Mouse (Mus musculus) thymus, postnatal 36 days (tissue): Measurements from ENCODE around the gene Fhit.

Source experiments
- DNase-seq, 2 experiments: peaks; one replicate each; pipeline ENCODE4 v3.0.0; 2022; ENCODE audit warnings: mixed read lengths in 2 of 2

Fhit gene

DNA sequence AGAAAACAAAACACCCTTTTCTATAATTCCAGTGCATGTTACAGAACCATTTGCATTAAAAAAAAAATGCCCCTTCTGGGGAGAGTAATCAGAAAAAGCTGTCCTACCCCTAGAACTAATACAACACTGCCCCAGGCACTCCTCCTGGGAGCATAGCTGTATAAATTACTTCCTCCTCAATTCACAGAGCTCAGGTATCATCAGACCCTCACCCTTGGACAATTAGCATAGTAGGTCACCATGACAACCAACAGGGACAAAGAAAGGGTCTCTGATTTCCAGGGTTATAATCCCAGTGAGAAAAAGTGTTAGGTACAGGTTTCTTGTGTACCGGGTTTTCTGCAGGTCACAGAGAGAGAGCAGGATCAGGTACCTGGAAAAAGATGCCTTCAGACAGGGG lies 654.3 kb downstream of the Fhit start:
- DNase-seq: no peak

DNA sequence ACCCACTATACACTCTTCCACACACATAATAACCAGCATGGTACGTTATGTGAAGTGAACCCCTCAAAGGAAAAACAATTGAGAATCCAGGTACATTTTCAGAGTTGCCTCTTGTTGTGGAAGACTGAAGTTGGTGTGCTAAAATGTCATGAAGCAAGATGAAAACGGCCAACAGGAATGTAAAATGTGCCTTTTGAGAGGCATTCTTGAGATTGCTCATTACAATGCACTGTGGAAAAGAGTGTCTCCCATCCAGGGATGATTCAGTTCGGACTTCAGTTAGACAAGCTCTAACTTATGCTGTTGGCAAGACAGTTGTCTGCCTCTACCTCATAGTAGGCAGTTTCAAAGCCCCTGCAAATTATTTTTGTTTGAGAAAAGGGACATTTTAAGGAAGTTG lies 676.0 kb downstream of the Fhit start:
- no peak for DNase-seq

DNA sequence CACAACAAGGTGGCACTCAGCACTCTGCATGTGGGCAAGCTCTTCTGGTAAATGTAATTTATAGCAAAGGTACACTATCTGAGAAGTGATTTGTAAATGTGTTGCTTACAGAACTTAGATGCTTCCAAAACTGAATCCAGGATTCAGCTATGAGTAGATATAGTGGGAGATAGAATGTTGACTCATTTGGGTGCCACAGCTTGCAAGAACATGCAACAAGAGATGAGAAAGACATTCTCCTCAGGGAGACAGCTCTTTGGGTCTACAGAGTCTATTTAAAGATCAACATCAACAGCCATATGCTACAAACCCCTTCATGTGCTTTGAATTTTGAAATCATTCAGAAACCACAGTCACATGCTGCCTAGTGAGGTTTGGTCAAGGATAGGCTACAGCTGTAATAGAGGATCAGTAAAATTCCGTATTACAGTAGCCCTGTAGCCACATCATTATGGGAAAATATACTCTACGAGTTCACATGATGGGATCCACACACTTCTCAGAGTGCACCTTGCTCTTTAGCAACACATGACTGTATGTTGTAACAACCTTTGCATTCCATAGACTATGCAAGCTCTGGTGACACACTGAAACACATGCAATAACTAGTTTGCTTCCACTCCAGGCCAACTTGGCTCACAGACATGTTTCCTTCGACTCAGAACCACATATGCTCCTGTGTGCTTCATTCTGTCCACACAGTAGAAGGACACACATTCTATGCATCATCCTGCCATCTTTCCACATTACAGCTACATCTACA lies 678.8 kb downstream of the Fhit start:
- no peak for DNase-seq

DNA sequence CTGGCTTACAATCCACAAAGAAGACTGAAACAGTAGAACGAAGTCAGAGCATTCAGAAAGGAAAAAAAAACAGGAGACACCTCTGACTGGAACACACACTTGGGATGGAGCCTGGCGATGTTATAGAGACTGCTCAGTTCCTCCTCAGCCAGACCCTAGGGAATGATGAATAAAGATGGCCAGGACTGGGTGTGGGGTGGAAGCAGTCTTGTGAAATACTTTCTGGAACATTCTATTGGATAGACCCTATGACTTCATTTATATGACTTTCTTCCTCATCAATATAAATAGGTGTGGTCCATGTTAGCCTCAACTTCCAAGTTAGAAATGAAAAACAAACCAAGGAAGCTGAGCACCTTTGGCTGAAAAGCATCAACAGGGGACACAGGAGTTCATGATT lies 680.5 kb downstream of the Fhit start:
- no peak for DNase-seq

DNA sequence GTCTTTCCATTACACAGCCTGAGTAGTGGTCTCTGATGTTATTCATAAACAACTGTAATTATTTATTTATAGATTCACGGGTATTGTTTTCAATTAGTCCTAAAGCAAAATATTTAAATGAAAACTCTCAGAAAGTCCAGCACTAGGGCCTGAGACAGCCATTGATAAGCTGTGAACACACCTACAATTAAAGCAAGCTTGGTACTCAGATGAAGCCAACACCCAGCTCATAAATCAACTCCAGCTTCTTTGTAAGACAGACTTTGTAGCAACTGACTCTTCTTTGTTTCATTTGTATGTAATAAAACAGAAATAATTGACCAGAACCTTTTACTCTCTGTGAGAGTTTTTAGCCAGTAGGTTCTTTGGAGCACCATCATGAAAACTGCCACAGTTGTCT lies 681.2 kb downstream of the Fhit start:
- DNase-seq: no peak

DNA sequence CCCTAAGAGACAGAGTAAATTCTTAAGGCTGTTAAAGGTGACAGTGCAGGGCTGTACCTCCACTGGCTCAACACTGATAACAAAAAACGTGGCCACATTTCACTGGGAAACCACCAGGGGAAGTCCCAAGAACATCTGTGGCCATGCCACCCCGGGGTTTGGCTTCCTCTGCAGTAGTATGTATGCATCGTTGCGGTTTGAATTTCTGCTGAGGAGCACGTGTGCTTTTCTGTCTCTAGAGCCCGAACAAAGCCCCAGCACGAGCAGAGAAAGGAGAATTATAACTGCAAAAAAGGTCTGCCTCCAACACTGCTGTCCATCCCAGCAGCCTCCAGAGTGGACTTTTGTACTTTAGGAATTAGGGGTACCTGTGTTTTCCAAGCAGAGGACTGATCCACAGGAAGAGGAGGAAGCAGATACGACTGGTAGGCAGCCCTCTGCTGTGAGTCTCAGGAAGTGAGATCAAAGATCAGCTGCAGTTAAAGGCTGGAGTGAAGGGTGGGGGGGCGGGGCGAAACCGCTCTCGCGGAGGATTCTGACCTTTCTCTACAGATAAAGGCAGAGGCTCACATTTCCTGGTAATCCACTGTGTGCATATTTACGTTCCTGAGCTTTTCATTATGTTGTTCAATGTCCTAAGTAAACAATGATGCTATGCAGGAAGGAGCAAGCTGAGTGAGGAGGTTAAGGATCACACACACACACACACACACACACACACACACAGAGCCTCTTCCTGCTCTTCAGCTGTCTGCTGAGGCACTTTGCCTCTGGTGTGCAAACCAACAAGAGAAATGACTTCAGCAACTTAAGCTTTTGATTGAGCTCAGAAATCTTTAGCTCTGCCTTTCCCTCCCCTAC lies 708.6 kb downstream of the Fhit start:
- DNase-seq: peak; percentile 81 to 87

DNA sequence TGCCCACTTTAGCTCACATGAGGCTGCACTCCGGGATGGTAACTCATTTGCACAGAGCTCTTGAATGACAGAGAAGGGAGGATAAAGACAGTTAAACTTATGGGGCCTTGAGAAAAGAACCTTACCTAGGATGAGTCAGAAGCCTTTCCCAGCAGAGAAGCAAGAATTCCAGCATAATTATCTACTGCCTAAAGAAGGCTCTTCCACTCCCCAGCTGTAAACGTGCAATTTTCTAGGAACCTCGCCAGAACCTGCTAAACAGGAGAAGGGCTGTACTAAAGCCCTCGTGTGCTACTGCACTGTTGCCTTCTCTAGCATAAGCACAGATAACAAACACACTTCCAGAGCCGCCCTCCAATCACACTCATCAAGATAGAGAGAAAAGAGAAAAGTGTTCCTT lies 709.6 kb downstream of the Fhit start:
- no peak for DNase-seq

DNA sequence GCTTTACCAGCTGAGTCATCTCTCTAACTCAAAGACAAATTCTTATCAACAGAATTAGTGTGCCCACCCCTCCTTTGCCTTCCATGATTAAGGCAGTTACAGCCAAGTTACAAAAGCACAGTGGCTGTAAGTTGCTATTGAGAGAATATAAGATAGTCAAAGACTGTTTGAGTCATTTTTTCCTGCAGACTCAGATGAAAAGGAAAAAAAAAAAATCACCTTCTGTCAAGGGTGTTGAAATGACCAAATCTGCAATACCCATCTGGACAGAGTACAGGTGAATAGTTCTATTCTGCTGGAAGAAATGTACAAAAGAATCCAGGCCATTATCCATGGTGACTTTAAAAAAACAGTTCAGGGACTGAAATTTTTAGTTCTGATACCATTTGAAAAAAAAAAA lies 716.5 kb downstream of the Fhit start:
- no peak for DNase-seq

DNA sequence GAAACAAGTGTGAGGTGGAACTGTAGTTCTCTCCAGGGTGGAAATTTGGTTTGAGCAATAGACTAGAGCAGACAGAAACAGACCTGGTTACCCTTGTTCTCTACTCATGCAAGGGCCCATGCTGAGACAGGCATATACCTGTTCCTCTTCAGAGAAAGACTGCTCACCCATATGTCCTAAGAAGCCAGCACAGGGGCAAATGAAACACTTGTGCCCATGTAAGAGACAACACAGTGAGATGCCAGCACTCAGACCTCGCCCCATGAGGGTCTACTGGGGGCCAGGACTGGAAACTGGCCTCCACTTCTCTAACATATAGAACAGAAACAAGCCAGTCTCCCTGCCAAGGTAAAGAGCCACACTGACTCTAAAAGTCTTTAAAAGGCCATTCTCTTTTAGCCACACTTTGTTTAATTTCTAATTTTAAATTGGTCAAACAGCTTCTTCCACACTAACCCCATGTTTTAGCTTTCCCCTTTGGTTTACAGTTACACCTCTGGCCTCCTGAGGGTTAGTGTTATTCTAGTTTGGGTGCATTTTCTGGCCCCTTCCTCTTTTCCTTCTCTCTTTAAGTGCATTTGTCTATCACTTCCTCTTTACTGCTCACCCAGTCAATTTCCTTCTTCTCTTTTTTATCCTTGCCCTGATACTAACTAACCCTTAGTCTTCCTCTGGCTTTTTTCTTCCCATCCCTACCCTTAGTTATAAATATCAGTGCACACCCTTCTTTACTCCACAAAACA lies 722.7 kb downstream of the Fhit start:
- no peak for DNase-seq

DNA sequence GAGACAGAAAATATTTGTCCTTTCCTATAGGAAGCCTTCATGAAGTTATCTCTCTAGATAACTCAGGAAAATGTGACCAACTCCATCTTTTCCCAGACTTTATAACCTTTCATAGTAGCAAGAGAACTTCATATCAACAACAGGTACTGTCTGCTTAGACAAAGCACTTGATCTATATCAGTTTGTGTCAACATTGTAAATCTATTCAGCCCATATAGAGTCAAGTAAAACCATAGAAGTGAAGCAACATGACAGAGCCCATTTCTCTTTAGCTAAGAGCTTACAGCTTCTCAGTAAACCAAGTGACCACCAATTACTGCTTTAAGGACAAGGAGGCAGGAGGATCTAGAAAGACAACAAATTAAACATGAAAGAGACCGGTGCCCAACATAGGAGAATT lies 725.6 kb downstream of the Fhit start:
- DNase-seq: no peak

DNA sequence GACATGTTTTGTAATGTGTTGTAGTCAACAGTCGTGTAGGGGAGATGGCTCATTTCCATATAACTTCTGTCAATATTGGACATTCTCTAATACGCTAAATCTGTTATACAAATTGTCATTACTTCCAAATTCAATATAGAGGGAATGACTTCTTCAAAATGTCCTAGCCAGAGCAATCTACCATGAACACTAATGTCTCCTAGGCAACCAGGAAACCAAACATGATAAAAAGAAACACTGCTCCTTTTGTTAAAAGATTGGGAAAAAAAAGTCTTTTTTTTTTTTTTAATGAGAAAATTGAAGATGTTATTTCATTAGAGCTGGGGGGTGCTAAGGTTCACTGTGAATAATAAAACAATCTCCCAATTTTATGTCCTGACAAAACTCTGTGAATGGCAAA lies 729.3 kb downstream of the Fhit start:
- DNase-seq: no peak

DNA sequence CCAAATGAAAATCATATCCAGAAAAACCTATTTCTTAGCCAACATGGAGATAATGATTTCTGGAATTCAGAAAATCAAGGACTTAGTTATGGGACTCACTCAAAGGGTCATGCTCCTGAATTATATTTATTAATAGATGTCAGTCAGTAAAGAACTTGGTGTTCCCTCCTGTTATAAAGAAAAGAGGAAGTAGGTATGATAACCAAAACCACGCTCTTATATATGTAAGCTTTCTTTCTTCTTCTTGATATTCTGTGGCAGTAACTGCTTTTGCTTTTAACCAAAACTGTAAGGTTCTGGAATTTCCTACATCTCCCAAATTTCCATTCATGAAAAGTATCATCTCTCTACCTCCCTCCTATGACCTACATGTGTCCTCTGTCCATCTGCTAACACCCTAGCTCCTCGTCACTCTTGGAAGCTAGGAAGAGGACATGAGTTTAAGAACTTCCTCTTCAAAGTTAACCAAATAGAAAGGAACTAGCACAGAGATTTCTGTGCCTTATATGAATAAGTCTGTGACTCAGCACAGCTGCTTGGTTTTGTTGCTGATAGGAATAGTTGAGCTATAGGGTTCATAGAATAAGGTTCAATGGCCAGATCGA lies 731.3 kb downstream of the Fhit start:
- no peak for DNase-seq

DNA sequence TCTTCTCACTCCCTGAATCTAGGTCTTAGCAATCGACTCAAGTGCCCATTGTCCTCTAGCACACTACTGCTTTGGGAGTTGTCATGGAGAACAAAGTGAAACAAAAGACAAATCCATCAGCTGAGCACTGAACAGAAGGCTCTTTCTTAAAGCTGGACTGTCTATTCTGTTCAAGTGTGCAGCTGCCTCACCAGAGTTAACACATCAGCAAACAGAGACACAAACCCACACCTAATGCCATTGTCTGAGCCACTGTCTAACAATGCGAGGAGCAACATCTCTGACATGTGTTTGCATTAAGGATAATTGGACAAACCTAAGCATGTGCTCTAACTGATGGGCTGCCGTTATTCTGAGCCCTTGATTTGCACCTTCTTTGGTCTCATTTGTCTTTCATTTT lies 738.3 kb downstream of the Fhit start:
- no peak for DNase-seq

DNA sequence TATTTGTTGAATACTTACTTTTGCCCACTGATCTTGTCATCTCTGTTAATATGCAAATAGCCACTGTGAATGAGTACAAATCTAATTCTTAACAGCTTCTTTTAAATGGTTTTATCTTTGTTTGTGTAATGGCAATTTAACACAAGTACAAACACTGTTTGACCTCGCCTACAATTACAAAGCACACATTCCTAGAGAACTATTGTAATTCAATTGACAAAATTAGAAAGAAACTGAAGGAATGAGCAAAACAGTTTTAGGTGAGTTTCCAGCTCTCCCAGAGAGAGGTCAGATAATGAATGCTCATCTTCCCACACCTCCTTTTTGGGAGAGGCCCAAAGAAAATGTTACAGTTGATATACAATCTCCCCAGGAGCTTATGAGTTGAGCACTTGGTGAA lies 739.6 kb downstream of the Fhit start:
- DNase-seq: no peak

DNA sequence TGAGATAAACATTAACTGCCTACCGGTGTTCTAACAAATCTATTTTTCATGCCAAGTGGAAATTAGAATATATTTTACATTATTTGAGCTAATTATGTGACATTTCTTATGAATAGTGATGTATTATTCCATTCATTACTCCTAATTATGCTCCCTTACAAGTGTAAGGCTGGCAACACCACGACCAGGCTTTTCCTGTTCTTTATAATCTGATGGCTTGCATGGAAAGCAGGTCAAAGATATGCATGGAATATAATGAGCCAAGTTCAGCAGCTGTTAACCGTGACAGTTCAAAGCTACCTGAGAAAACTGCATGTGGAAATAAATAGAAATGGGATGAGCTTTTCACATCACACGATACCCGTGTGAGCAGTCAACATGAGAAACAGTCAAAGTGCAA lies 746.8 kb downstream of the Fhit start:
- no peak for DNase-seq

DNA sequence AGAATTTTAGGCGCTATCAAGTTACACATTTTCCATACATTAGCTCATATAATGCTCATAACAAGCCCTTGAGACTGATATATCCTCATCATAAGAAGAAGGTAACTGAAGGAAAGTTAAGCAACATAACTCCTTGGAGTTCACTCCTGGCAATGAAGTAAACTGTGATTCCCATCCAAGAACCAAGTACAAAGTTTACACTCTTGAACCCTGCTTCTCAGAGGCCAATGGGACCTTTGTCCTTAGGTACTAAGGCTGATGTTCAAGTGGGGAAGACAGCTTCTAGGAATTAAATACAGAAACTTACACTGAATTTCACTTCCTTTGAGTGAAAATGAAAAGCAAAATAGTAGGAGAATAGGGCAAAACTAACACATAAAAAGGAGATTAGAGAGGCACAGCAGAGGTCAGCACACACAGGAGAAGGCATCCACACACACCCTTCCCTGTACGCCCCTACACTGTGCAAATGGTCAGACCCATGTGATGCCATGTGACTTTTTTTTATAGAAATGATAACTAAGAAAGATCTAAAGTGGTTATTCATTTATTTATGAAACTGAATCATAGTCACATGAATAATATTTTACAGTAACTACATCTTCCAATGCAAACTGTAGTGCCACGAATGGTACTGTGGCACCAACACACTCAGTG lies 752.4 kb downstream of the Fhit start:
- no peak for DNase-seq

DNA sequence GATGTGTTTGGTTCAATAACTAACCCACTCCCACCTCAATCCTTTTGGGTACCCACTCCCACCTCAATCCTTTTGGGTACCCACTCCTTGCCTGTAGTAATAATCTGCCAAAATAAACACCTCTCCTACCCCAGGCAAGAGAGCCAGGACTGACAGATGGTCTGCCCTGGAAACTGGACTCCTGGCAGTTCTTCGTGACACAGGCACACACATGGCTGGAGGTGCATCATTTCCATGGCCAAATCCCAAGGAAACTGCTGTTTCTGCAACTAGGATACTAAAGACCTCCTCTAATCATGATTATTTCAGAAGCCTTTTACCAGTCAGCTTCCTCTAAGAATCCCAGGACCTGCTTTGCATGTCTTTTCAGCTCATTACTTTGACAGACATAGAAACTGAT lies 756.5 kb downstream of the Fhit start:
- DNase-seq: no peak

DNA sequence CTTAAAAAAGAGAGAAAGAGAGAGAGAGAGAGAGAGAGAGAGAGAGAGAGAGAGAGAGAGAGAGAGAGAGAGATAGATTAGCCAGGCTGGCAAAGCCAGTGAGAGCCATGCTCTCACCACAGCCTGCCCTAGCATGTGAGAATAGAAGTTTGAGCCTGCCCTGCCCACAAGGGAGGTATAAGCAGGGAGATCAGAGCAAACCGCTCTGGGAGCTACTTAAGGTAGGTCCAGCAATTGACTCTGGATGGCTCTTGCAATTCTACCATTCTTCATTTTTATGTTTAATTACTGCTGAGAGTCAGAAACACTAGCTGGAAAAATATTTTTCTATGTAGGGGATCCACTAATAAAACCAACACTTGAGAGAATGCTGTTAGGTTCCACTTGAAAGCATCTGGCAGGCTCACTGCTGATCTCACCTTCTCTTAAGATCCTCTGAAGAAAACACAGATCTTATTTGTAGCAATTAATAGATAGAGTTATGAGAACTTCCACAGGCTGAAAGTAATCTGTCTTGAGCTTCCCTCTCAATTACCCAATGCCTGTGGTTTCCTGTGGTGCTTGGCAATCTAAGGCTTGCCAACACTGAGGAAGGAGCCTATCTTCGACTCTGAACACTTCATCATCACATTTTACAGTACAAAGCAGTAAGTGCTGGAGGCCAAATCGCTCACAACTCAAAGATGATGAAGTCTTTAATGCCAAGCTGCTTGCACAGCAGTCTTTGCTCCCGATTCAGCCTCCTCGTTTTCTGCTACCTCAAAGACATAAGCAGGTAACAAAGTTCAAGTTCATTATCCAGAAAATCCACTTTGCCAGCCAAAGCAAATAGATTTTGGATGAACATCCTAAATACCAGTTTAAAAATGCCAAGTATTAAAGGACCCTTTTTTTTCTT lies 793.8 kb downstream of the Fhit start:
- DNase-seq: no peak

DNA sequence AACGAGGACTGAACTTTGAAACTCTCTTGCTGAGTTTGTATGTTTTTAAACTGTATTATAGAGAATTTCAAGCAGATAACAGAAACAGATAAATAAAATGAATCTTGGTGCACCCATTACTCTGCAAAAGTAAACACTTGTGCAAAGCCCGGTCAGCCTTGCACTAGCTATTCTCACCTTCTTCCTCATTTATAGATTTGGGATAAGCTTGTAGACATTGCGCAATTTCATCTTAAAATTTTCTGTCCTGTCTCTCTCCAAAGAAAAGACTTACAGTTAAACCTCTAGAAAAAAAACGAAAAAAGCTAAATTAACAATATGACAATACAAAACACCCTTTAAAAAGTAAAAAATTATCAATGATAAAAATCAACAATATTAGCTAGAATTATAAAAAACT lies 795.0 kb downstream of the Fhit start:
- DNase-seq: no peak

DNA sequence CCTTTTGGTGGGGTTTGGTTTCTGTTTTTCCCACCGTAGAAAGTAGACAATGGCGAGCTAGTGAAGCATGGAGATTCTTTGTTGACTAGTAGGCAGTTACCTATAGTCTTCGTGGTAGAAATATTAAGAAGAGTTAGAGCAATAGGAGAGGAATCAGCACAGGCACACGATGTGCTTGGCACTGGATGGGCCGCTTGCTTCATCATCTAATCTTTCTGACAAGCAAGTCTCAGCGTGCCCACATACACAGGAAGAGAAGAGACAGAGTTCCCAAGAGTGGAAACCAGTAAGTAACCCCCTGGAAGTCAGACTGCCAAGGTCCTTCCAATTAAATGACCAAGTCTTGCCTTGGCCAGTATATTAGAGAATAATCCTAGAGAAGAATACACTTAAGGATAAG lies 797.6 kb downstream of the Fhit start:
- DNase-seq: no peak

DNA sequence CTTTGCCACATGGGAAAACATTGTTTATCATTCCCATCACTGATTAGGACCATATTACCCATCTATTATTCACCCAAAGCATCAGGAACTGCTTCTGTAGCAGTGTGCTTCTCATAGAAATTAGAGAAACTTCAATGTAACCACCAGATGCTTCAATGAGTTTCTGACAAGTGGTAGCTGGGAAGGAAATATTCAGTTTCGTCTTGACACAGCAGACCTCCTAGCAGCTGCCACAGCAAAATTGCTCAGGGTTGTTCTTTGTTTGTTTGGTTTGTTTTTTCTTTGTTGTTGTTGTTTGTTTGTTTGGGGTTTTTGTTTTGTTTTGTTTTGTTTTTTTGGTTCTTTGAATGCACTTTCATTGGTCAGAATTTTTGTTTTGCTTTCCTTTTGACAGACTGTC lies 798.5 kb downstream of the Fhit start:
- DNase-seq: no peak

DNA sequence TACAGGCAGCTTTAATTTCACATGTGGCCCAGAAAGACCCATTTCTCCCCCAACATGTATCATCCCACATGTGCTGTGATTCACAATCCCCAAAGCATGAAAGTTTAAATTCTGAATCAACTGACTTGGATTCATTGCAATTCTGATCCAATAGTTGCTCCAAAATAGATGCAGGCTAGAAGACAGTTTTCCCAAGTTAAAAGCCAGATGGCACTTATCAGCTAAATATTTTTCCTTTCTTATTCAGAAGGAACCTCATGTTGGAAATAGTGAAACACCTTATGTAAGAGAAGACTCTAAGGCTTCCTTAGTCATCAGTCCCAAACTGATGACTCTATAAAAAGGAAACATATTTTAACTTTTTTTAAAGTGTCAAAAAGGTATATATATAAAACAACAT lies 815.9 kb downstream of the Fhit start:
- no peak for DNase-seq
